Mouse (Mus musculus): ENCODE results near the gene Zfp612. TPM values are rescaled to one million over a fixed set of nuclear protein-coding genes. Genes with fewer than 3 reads are reported as not detected.

Gene Zfp612
- polyA plus RNA-seq, 1 experiment = 0.13 TPM

- no peaks in the 10 kb centered on the region for H3K27me3 ChIP-seq (ENCODE audit: control insufficient read depth, insufficient read depth, low read length)
- H3K4me1 ChIP-seq (ENCODE audit: control insufficient read depth, insufficient read depth, insufficient read length) = no peaks in the 10 kb centered on the region
- no peak overlapping the region for H3K4me3 ChIP-seq (ENCODE audit: extremely low read depth, insufficient read depth, insufficient read length)
- no peaks in the 10 kb centered on the region for H3K36me3 ChIP-seq (ENCODE audit: control insufficient read depth, insufficient read depth, low read length)
- peak in 1 of 2 experiments; percentile 27 for DNase-seq (ENCODE audit: low read depth in 1 of 2, low spot score in 2 of 2)
- 23% methylated on average over 13 of the region's 13 CpGs for WGBS
- TF ChIP-seq CTCF (IDR thresholded peaks at IDR 0.05; ENCODE audit: extremely low read depth, insufficient read depth, insufficient read length, insufficient replicate concordance) = peak; percentile 61; the same call in 1 of the 2 replicates
- TF ChIP-seq POLR2A (IDR thresholded peaks at IDR 0.05; ENCODE audit: low read depth, low read length) = no peak
- no peak overlapping the region for H3K27ac ChIP-seq (ENCODE audit: insufficient read depth, low read length)
These were observed 51.0 kb downstream of the Zfp612 start for GRCm38 (mm10) chr8:110130537-110130936.

- Histone ChIP-seq H3K27ac (ENCODE audit: insufficient read depth, low read length) (no peak overlapping the region), H3K4me1 (ENCODE audit: control insufficient read depth, insufficient read depth, insufficient read length) (no peaks in the 10 kb centered on the region), H3K4me3 (ENCODE audit: extremely low read depth, insufficient read depth, insufficient read length) (no peak overlapping the region), H3K36me3 (ENCODE audit: control insufficient read depth, insufficient read depth, low read length) (no peaks in the 10 kb centered on the region), H3K27me3 (ENCODE audit: control insufficient read depth, insufficient read depth, low read length) (no peaks in the 10 kb centered on the region)
- no peak for TF ChIP-seq POLR2A (IDR thresholded peaks at IDR 0.05; ENCODE audit: low read depth, low read length)
- no peak for TF ChIP-seq CTCF (IDR thresholded peaks at IDR 0.05; ENCODE audit: extremely low read depth, insufficient read depth, insufficient read length, insufficient replicate concordance)
- WGBS = 92% methylated on average over 8 of the region's 8 CpGs
- DNase-seq (ENCODE audit: low read depth in 1 of 2, low spot score in 2 of 2) = no peak
These were observed 54.7 kb downstream of the Zfp612 start for GRCm38 (mm10) chr8:110134236-110134635.

DNA sequence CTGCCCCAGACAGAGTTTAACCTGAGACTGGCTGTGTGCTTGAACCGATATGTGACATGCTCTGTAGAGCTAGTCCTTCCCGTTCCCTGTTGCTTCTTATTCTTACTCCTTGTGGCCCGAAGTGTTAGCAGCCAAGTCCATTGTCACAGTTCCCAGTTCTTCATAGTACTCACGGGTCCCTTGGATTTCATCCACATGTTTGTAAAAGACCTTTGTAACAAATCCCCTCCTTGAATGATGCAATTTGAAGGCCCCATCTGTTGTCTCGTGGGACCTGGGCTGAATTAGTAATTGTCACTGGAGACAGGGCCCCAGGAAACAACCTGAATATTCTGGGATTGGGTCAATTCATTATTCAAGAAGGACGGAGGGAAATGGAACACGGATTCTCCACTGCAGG is 56.0 kb downstream of the Zfp612 start:
- DNase-seq (ENCODE audit: low read depth in 1 of 2, low spot score in 2 of 2) = no peak
- H3K27ac ChIP-seq (ENCODE audit: insufficient read depth, low read length) = no peak overlapping the region
- WGBS = 85% methylated on average over 7 of the region's 7 CpGs
- no peak overlapping the region for H3K4me3 ChIP-seq (ENCODE audit: extremely low read depth, insufficient read depth, insufficient read length)
- H3K27me3 ChIP-seq (ENCODE audit: control insufficient read depth, insufficient read depth, low read length) = no peaks in the 10 kb centered on the region
- H3K36me3 ChIP-seq (ENCODE audit: control insufficient read depth, insufficient read depth, low read length) = no peaks in the 10 kb centered on the region
- no peaks in the 10 kb centered on the region for H3K4me1 ChIP-seq (ENCODE audit: control insufficient read depth, insufficient read depth, insufficient read length)
- no peak for TF ChIP-seq CTCF (IDR thresholded peaks at IDR 0.05; ENCODE audit: extremely low read depth, insufficient read depth, insufficient read length, insufficient replicate concordance)
- no peak for TF ChIP-seq POLR2A (IDR thresholded peaks at IDR 0.05; ENCODE audit: low read depth, low read length)

DNA sequence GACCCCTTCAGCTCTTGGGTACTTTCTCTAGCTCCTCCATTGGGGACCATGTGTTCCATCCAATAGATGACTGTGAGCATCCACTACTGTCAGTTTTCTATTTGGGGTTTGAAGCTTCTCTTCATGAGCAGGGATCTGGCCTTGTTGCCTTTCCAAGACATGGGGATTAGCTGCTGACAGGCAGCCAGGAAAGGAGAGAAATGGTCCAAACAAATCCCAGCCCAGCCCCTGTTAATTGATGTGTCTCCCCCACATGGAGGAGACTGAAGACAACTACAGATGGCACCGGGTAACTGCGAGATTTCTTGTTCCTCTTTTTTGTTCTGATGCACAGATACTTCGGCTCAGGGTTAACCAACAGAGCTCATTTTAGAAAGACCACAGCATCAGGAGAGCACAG is 60.6 kb downstream of the Zfp612 start:
- H3K27me3 ChIP-seq (ENCODE audit: control insufficient read depth, insufficient read depth, low read length) = no peaks in the 10 kb centered on the region
- H3K36me3 ChIP-seq (ENCODE audit: control insufficient read depth, insufficient read depth, low read length) = no peaks in the 10 kb centered on the region
- no peak for DNase-seq (ENCODE audit: low read depth in 1 of 2, low spot score in 2 of 2)
- WGBS = 16% methylated on average over 3 of the region's 3 CpGs
- no peak overlapping the region for H3K27ac ChIP-seq (ENCODE audit: insufficient read depth, low read length)
- H3K4me3 ChIP-seq (ENCODE audit: extremely low read depth, insufficient read depth, insufficient read length) = no peak overlapping the region
- no peaks in the 10 kb centered on the region for H3K4me1 ChIP-seq (ENCODE audit: control insufficient read depth, insufficient read depth, insufficient read length)
- TF ChIP-seq CTCF (IDR thresholded peaks at IDR 0.05; ENCODE audit: extremely low read depth, insufficient read depth, insufficient read length, insufficient replicate concordance) = no peak

- TF ChIP-seq POLR2A (IDR thresholded peaks at IDR 0.05; ENCODE audit: low read depth, low read length) (no peak), CTCF (IDR thresholded peaks at IDR 0.05; ENCODE audit: extremely low read depth, insufficient read depth, insufficient read length, insufficient replicate concordance) (no peak)
- H3K36me3 ChIP-seq (ENCODE audit: control insufficient read depth, insufficient read depth, low read length) = no peaks in the 10 kb centered on the region
- DNase-seq (ENCODE audit: low read depth in 1 of 2, low spot score in 2 of 2) = no peak
- no peak overlapping the region for H3K27ac ChIP-seq (ENCODE audit: insufficient read depth, low read length)
- 73% methylated on average over 4 of the region's 4 CpGs for WGBS
- no peaks in the 10 kb centered on the region for H3K4me1 ChIP-seq (ENCODE audit: control insufficient read depth, insufficient read depth, insufficient read length)
- H3K4me3 ChIP-seq (ENCODE audit: extremely low read depth, insufficient read depth, insufficient read length) = no peak overlapping the region
- H3K27me3 ChIP-seq (ENCODE audit: control insufficient read depth, insufficient read depth, low read length) = no peaks in the 10 kb centered on the region
These were observed 61.2 kb downstream of the Zfp612 start for GRCm38 (mm10) chr8:110140770-110141169.

Other genes with a start within 250 kb of the Zfp612 start
- gene Phlpp2, start 211.2 kb upstream of the Zfp612 start, polyA plus RNA-seq (2012; rRNA removed) = 4.1 and 4.7 TPM in 2 replicates
- 0.11 and 0.21 TPM in 2 replicates for gene Marveld3, start 117.5 kb upstream of the Zfp612 start, polyA plus RNA-seq (2012; rRNA removed)
- gene Tat, start 89.3 kb upstream of the Zfp612 start, polyA plus RNA-seq (2012; rRNA removed) = 0.14 TPM in 1 of 2 replicates, not detected in the other
- gene Chst4, start 40.0 kb upstream of the Zfp612 start, polyA plus RNA-seq (2012; rRNA removed) = 0.18 and 0.46 TPM in 2 replicates
- not detected in 2 replicates for gene Gm21964, start 21.5 kb downstream of the Zfp612 start, polyA plus RNA-seq (2012; rRNA removed)
- not detected in 2 replicates for gene Gm17720, start 23.0 kb downstream of the Zfp612 start, polyA plus RNA-seq (2012; rRNA removed)
- not detected in 2 replicates for gene Calb2, start 88.5 kb downstream of the Zfp612 start, polyA plus RNA-seq (2012; rRNA removed)
- gene Cmtr2, start 135.9 kb downstream of the Zfp612 start, polyA plus RNA-seq (2012; rRNA removed) = 2.9 and 3.2 TPM in 2 replicates
- under 0.01 and 0.01 TPM in 2 replicates for gene Hydin, start 187.2 kb downstream of the Zfp612 start, polyA plus RNA-seq (2012; rRNA removed)